Mouse (Mus musculus): ENCODE results near the gene Hrasls5. TPM values are rescaled to one million over a fixed set of nuclear protein-coding genes. Genes with fewer than 3 reads are reported as not detected.
A peak's percentile ranks its signal among the peaks of the same experiment; 100 is the strongest.

Hrasls5 gene
- not detected in 2 replicates for polyA plus RNA-seq (2016; fragmentation: Nextera tagmentation; extraction: Ambion mirVana)

DNA sequence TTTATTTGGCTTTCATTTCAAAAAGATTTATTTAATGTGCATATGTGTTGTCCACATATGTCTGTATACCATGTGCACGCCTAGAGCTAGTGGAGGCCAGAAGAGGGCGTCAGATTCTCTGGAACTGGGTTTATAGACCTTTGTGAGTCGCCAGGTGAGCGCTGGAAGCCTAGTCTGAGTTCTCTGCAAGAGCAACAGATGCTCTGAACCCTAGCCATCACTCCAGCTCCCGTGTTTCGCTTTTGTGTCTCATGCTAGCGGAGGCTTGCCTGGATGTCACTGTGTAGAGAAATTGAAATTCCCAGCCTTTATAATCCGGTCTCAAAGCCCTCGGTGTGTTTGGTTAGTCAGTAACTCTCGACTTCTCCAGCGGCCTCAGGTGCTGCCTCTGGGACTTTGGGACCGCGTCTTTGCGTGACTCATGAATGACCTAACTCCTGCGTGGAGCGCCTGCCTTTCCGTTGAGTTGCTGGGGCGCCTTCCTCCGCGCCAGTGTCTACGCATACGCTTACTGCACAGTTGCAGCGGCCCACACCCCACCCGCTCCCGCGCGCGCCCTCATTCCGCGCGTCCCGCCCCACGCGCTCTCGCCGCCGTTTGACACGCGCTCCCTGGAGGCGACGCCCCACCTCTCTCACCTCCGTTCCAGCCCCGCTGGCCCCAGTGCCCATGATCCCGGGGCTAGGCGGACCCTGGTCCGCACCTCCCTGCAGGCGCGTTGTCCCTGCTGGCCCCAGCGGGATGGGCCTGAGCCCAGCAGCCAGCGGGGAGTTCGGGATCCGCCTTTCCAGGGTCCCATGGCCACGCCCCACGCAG, at the start of gene Hrasls5:
TSS of gene Hrasls5 (plus strand) at position 600 of the 816 bp plus-strand sequence.
- WGBS: 4% methylated on average over 54 of the region's 54 CpGs
- Histone ChIP-seq H3K4me3 (peak within 1 kb of the TSS; percentile 60), H3K4me1 (peaks cover 20% of the 10 kb centered on the region), H3K27me3 (ENCODE audit: low read depth, poor library complexity, severe bottlenecking) (peaks cover 60% of the 10 kb centered on the region), H3K27ac (peak within 1 kb of the TSS; percentile 77), H3K36me3 (no peaks in the 10 kb centered on the region), H3K9me3 (replicated peaks) (no peaks in the 10 kb centered on the region)
- DNase-seq (ENCODE audit: low spot score): peak; percentile 58

DNA sequence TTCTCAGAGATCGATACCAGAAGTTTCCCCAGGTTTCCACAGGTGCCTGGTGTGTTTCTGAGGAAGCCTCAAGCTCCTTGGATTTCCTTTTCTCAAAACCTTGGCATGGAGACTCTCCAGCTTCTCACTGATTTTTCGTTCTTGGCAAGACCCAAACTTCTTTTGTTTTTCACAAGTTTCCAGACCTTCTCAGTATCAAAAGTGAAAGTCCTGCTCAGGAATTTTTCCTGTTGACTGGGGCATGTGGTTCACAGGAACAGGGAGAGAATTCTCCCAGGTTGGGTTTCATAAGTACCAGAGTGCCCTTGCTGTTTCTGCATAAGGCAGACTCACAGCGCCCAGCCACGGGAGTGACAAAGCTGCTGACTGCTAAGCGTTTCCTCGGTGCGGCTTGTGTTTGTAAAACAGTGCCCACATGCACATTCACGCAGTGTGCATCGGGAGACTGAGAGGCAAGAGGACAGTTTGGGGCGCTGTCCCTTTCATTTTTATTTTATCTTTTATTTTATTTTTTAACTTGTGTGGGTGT, 49.7 kb upstream of the Hrasls5 start:
- WGBS: 86% methylated on average over 10 of the region's 10 CpGs
- Histone ChIP-seq H3K4me3 (no peak overlapping the region), H3K27me3 (ENCODE audit: low read depth, poor library complexity, severe bottlenecking) (peaks cover 15% of the 10 kb centered on the region), H3K27ac (no peak overlapping the region), H3K9me3 (replicated peaks) (no peaks in the 10 kb centered on the region), H3K4me1 (peaks cover 17% of the 10 kb centered on the region), H3K36me3 (no peaks in the 10 kb centered on the region)
- no peak for DNase-seq (ENCODE audit: low spot score)

DNA sequence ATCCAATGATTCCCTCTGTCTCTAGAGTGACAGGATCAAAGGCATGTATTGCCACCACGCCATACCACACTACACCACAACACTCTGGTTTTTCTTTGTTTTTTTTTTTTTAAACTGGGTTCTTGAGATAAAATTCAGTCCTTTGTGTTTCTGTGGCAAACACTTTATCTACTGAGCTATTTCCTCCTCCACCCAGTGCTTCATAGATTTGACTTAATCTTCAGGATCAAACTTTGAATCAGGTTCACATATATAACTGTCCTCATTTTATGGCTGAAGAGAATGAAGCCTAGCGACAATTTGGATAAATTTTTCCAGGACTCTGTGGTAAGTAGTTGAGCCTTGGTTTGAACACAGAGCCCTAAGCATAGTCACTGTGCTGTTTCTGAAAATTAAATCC, 48.7 kb upstream of the Hrasls5 start:
- no peak overlapping the region for H3K4me3 ChIP-seq
- DNase-seq (ENCODE audit: low spot score): no peak
- H3K27me3 ChIP-seq (ENCODE audit: low read depth, poor library complexity, severe bottlenecking): peaks cover 5% of the 10 kb centered on the region; the same call in 1 of the 2 replicates
- WGBS: 85% methylated on average over 2 of the region's 2 CpGs
- H3K4me1 ChIP-seq: peaks cover 20% of the 10 kb centered on the region
- no peak overlapping the region for H3K27ac ChIP-seq
- no peaks in the 10 kb centered on the region for H3K36me3 ChIP-seq
- no peaks in the 10 kb centered on the region for H3K9me3 ChIP-seq (replicated peaks)

DNA sequence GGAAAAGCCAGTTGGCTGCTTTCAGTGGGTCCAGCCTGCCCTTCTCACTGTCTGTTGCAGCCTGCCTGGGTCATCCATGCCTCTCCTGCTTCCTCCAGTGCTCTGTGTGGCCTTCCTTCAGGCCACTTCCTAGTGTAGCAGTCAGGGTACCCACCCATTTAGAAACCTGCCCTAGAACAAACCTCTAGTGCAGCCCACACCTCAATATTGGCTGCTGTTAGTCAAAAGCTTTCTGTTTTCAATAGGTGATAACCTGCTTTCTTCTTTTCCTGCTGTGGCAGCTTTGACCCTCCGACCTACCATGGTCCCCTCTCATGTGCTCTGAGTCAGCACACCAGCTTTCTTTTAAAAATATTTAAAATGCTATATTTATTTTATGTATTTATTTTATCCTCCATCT, 47.9 kb upstream of the Hrasls5 start:
- Histone ChIP-seq H3K27ac (no peak overlapping the region), H3K27me3 (ENCODE audit: low read depth, poor library complexity, severe bottlenecking) (no peaks in the 10 kb centered on the region), H3K4me3 (no peak overlapping the region), H3K4me1 (peaks cover 23% of the 10 kb centered on the region), H3K9me3 (replicated peaks) (no peaks in the 10 kb centered on the region), H3K36me3 (no peaks in the 10 kb centered on the region)
- DNase-seq (ENCODE audit: low spot score): no peak
- 88% methylated on average over 1 of the region's 1 CpGs for WGBS

DNA sequence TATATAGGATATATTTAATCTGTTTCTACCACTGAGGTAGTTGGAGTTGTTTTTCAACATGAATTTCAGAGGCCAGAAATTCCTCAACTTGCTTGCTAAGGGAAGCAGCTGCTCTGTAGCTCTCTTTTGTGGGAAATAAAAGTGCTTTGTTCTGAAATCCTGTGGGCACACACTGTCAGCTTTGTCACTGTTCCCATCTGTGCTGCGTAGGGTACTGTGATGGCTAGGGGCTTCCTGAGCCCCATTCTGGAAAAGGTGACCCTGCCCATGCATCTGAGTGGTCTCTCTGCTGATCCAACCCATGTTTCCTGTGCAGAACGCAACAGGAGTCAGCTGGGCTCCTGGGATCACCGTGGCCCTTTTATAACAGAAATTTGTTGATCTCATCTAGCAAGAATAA, 45.5 kb upstream of the Hrasls5 start:
- H3K27ac ChIP-seq: no peak overlapping the region

DNA sequence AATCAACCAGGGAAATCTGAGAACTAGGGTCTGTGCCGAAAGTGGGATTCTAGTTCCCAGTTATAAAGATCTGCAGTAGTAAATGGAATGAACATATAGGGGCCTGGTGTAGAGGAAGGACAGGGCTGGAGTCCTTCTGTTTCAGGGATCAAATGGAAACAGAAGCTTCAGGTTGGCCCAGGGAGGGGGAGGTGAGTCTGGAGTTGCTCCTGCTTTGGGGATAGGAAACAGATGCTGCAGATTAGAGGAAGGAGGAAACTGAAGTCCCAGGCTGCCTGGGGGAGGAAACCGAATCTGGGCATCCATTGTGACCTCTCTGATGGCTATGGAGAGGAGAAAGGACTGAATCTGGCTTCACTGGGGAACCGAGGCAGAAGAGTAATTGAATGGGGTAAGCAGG, 44.0 kb upstream of the Hrasls5 start:
- Histone ChIP-seq H3K4me1 (peaks cover 18% of the 10 kb centered on the region), H3K9me3 (replicated peaks) (no peaks in the 10 kb centered on the region), H3K27ac (peak overlapping the region; percentile 76), H3K36me3 (no peaks in the 10 kb centered on the region), H3K27me3 (ENCODE audit: low read depth, poor library complexity, severe bottlenecking) (no peaks in the 10 kb centered on the region), H3K4me3 (no peak overlapping the region)
- peak; percentile 38 for DNase-seq (ENCODE audit: low spot score)
- 44% methylated on average over 3 of the region's 3 CpGs for WGBS

More for the DNA sequence above, 45.5 kb upstream of the Hrasls5 start:
- peaks cover 18% of the 10 kb centered on the region for H3K4me1 ChIP-seq
- 88% methylated on average over 3 of the region's 3 CpGs for WGBS
- no peaks in the 10 kb centered on the region for H3K9me3 ChIP-seq (replicated peaks)
- no peaks in the 10 kb centered on the region for H3K36me3 ChIP-seq
- DNase-seq (ENCODE audit: low spot score): no peak
- no peak overlapping the region for H3K4me3 ChIP-seq
- no peaks in the 10 kb centered on the region for H3K27me3 ChIP-seq (ENCODE audit: low read depth, poor library complexity, severe bottlenecking)

DNA sequence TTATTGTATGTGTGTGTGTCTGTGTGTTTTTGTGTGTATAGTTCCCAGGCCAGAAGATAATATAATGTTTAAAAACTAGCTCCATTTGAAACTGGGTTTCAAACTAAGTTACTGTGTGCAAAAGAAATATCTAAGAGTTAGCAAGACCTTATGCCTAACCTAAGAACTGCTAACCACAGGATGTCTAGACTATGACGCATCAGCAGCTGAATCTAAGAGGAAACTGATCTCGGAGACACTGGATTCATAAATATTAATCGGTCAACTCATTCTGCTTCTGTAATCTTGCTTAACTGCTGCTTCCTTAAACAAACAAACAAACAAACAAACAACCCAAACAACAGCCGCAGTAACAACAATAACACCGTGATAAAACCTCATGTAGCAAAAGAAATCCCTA, 42.7 kb upstream of the Hrasls5 start:
- H3K9me3 ChIP-seq (replicated peaks): no peaks in the 10 kb centered on the region
- H3K27ac ChIP-seq: no peak overlapping the region
- H3K4me1 ChIP-seq: peaks cover 18% of the 10 kb centered on the region
- WGBS: 89% methylated on average over 5 of the region's 5 CpGs
- no peaks in the 10 kb centered on the region for H3K36me3 ChIP-seq
- H3K27me3 ChIP-seq (ENCODE audit: low read depth, poor library complexity, severe bottlenecking): no peaks in the 10 kb centered on the region
- H3K4me3 ChIP-seq: no peak overlapping the region
- DNase-seq (ENCODE audit: low spot score): no peak

DNA sequence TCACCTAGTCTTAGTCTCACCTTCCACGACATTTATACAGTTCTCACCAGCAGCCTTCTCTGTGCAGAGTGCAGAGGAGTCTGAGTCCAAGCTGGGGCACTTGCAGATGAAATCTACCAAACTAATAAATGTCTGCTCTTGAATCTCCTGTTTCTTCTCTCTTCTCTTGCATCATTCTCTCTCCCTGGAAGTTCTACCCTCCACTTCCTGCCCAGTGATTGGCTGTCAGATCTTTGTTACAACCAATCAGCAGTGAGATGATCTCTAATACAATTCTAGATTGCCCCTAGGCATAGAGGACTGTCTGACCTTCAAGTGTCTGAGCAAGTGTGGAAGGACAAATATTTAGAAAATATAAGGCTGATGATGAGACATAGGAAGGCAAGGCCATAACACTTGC, 36.2 kb upstream of the Hrasls5 start:
- no peaks in the 10 kb centered on the region for H3K4me1 ChIP-seq
- H3K36me3 ChIP-seq: no peaks in the 10 kb centered on the region
- 87% methylated on average over 1 of the region's 1 CpGs for WGBS
- H3K27ac ChIP-seq: no peak overlapping the region
- H3K4me3 ChIP-seq: no peak overlapping the region
- H3K27me3 ChIP-seq (ENCODE audit: low read depth, poor library complexity, severe bottlenecking): no peaks in the 10 kb centered on the region
- no peak for DNase-seq (ENCODE audit: low spot score)
- no peaks in the 10 kb centered on the region for H3K9me3 ChIP-seq (replicated peaks)

DNA sequence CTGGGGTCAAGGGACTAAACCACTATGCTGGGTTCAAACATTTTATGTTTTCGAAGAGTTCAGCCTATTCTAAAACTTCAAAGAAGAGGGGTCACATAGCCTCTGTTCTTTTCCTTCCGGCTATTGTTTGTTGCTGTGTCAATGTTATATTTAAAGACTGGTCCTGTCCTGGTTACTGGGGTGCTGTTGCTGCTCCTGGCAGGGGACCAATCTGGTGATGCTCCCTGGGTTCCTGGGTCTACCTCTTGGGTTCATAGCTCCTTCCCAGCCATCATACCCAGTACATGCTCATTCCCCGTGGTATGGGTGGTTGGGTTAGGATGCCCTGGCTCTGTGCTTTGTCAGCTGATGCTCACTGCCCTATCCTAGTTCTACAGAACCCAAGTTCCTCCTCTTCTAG, 34.6 kb upstream of the Hrasls5 start:
- DNase-seq (ENCODE audit: low spot score): no peak
- WGBS: 91% methylated on average over 3 of the region's 3 CpGs
- H3K9me3 ChIP-seq (replicated peaks): no peaks in the 10 kb centered on the region

DNA sequence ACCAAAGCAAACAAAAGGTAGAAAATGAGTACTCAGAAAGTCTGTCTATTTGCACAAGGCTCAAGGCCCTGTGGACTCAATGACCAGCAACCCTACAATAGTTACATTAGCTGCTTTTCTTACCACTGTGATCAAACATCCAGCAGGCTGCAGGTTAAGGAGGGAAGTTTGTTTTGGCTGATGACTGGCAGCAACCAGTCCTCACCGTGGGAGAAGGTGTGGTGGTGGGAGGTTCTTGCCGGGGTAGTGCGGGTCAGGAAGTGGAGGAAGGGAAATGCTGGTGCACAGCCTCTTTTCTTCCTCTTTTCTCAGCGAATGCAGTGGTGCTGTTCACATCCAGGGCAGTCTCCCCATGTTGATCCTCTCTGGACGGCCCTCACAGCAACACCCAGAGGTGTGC, 31.3 kb upstream of the Hrasls5 start:
- 0 out of 2 replicates have a peak, but pooled peaks cover 4% of the 10 kb centered on the region for H3K4me1 ChIP-seq
- no peaks in the 10 kb centered on the region for H3K36me3 ChIP-seq
- WGBS: 74% methylated on average over 5 of the region's 5 CpGs
- DNase-seq (ENCODE audit: low spot score): no peak
- H3K9me3 ChIP-seq (replicated peaks): no peaks in the 10 kb centered on the region
- H3K27ac ChIP-seq: no peak overlapping the region
- H3K27me3 ChIP-seq (ENCODE audit: low read depth, poor library complexity, severe bottlenecking): no peaks in the 10 kb centered on the region
- no peak overlapping the region for H3K4me3 ChIP-seq

More for the DNA sequence above, 34.6 kb upstream of the Hrasls5 start:
- Histone ChIP-seq H3K4me1 (no peaks in the 10 kb centered on the region), H3K36me3 (no peaks in the 10 kb centered on the region), H3K27ac (no peak overlapping the region), H3K4me3 (no peak overlapping the region), H3K27me3 (ENCODE audit: low read depth, poor library complexity, severe bottlenecking) (no peaks in the 10 kb centered on the region)

DNA sequence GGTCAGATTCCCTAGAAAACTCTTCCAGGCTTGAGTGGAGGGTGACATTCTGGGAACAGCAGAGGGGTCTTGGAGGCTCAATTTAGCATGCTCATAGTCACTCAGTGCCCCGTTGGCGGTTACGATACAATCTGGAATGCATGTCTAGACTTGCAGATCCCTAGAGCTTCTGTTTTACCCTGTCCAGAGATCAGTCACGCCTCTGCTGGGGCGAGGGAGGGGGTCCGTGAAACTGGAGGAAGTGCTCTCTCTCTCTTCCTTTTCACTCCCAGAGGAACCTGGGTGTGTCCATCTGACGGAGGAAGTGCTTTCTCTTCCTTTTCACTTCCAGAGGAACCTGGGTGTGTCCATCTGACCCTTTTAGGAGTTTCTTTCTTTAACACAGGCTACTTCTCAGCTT, 29.2 kb upstream of the Hrasls5 start:
- Histone ChIP-seq H3K9me3 (replicated peaks) (no peaks in the 10 kb centered on the region), H3K27ac (no peak overlapping the region), H3K36me3 (no peaks in the 10 kb centered on the region), H3K4me3 (no peak overlapping the region), H3K4me1 (0 out of 2 replicates have a peak, but pooled peaks cover 4% of the 10 kb centered on the region), H3K27me3 (ENCODE audit: low read depth, poor library complexity, severe bottlenecking) (no peaks in the 10 kb centered on the region)
- DNase-seq (ENCODE audit: low spot score): no peak
- 71% methylated on average over 7 of the region's 7 CpGs for WGBS

DNA sequence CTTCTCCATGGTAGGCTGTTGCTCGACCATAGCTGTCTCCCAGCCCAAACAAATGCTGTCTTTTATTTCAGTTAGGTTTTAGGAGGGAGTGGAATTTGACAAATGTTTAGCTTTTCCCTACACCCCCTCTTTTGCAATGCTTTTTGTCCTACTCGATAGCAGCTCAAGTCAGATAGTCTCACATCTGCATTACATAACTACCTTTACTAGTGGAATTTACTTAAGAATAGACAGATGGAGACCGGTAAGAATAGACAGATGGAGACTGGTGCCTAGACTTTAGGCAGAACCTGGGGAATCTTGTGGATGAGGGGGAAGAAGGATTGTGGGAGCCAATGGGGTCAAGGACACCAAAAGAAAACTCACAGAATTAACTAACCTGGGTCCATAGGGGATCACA, 28.7 kb upstream of the Hrasls5 start:
- H3K27ac ChIP-seq: no peak overlapping the region
- H3K4me3 ChIP-seq: no peak overlapping the region
- no peaks in the 10 kb centered on the region for H3K27me3 ChIP-seq (ENCODE audit: low read depth, poor library complexity, severe bottlenecking)
- WGBS: 86% methylated on average over 3 of the region's 3 CpGs
- DNase-seq (ENCODE audit: low spot score): no peak
- H3K4me1 ChIP-seq: 0 out of 2 replicates have a peak, but pooled peaks cover 4% of the 10 kb centered on the region
- no peaks in the 10 kb centered on the region for H3K9me3 ChIP-seq (replicated peaks)
- H3K36me3 ChIP-seq: no peaks in the 10 kb centered on the region

DNA sequence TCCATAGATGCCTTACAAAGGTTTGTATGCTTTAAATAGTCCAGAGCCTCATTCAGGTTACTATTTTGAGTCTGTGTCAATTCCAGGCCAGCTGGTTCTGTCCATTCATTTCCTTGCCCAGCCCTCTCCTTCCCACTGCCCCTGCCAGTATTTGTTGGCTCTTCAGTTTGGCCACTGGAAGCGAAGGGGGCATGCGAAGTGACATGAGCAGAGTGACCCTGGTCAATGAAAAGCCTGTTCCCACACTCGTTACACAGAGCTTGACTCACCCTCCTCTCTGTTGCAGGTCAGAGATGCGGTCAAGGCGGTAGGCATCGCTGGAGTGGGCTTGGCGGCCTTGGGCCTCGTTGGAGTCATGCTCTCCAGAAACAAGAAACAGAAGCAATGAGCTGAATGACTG, 27.1 kb upstream of the Hrasls5 start:
- WGBS: 93% methylated on average over 8 of the region's 8 CpGs

More for the DNA sequence above, 27.1 kb upstream of the Hrasls5 start:
- Histone ChIP-seq H3K27ac (no peak overlapping the region), H3K36me3 (no peaks in the 10 kb centered on the region), H3K9me3 (replicated peaks) (no peaks in the 10 kb centered on the region), H3K4me1 (0 out of 2 replicates have a peak, but pooled peaks cover 4% of the 10 kb centered on the region), H3K4me3 (no peak overlapping the region), H3K27me3 (ENCODE audit: low read depth, poor library complexity, severe bottlenecking) (no peaks in the 10 kb centered on the region)
- no peak for DNase-seq (ENCODE audit: low spot score)
